Mouse (Mus musculus) thymus, adult 2 months (tissue): ENCODE measurements around the gene Creb3l2. TPM values are rescaled to one million over a fixed set of nuclear protein-coding genes. Genes with fewer than 3 reads are reported as not detected.

ENCODE experiments used
- DNase-seq: peaks from one replicate; pipeline ENCODE4 v3.0.0; 2021
- H3K27ac ChIP-seq: fragments of 200-500 bp; 2 replicates; pipeline ENCODE4 v1.5.1; 2012; ENCODE audit warnings: low read length, control low read depth; ENCODE audit not compliant: control insufficient read depth, insufficient read depth
- H3K27me3 ChIP-seq: fragments of 200-500 bp; 2 replicates; pipeline ENCODE4 v1.6.1; 2012; ENCODE audit warnings: mild to moderate bottlenecking, low read length, moderate library complexity, mixed read lengths; ENCODE audit not compliant: control insufficient read depth, insufficient read depth
- H3K36me3 ChIP-seq: fragments of 200-500 bp; 2 replicates; pipeline ENCODE4 v1.6.1; 2012; ENCODE audit warnings: mild to moderate bottlenecking, low read length, moderate library complexity; ENCODE audit not compliant: control insufficient read depth, insufficient read depth
- H3K4me1 ChIP-seq: fragments of 200-500 bp; replicated peaks from 2 replicates; pipeline ENCODE4 v1.6.1; 2012; ENCODE audit warnings: low read length; ENCODE audit not compliant: control insufficient read depth, insufficient read depth
- H3K4me3 ChIP-seq: fragments of 200-500 bp; 2 replicates; pipeline ENCODE4 v1.5.1; 2012; ENCODE audit warnings: mild to moderate bottlenecking, low read length, control low read depth, moderate library complexity; ENCODE audit not compliant: control insufficient read depth, insufficient read depth
- CTCF ChIP-seq: fragments of 200-500 bp; IDR thresholded peaks from 2 replicates; pipeline ENCODE4 v1.5.1; 2012; ENCODE audit warnings: mild to moderate bottlenecking, control low read depth, low read length, moderate library complexity, borderline replicate concordance; ENCODE audit not compliant: control insufficient read depth, poor library complexity, insufficient read depth; ENCODE audit errors: extremely low read depth
- POLR2A ChIP-seq: fragments of 200-500 bp; IDR thresholded peaks from 2 replicates; pipeline ENCODE4 v1.6.1; 2012; ENCODE audit warnings: mild to moderate bottlenecking, low read length, control low read depth, moderate library complexity; ENCODE audit not compliant: control insufficient read depth, poor library complexity, insufficient read depth; ENCODE audit errors: extremely low read depth
- WGBS: fragments of 180-500 bp; shearing (Covaris S2); methylation state at CpG from one replicate; pipeline ENCODE4 v1.1.7; 2018; 5-methylcytosine and 5-hydroxymethylcytosine counted together
- polyA plus RNA-seq: library from polyadenylated mRNA; depleted of rRNA; stranded (reverse); fragments of >200 nt; gene quantifications from 2 replicates; pipeline ENCODE4 v1.2.3, GENCODE M21; 2012

Creb3l2 gene
- polyA plus RNA-seq, 1 experiment, result 9.9 TPM

GRCm38 (mm10) chr6:37370566-37370965 lies 71.4 kb downstream of the Creb3l2 start:
- Histone ChIP-seq H3K36me3 (no peaks in the 10 kb centered on the region), H3K4me3 (no peak overlapping the region), H3K27ac (no peak overlapping the region), H3K27me3 (no peaks in the 10 kb centered on the region; the same call in 1 of the 2 replicates), H3K4me1 (no peaks in the 10 kb centered on the region)
- 91% methylated on average over 12 of the region's 12 CpGs for WGBS
- DNase-seq, result no peak
- no peak for TF ChIP-seq CTCF
- no peak for TF ChIP-seq POLR2A

GRCm38 (mm10) chr6:37369750-37370149 lies 72.2 kb downstream of the Creb3l2 start:
- no peak overlapping the region for H3K4me3 ChIP-seq
- DNase-seq, result no peak
- no peaks in the 10 kb centered on the region for H3K36me3 ChIP-seq
- H3K27me3 ChIP-seq, result no peaks in the 10 kb centered on the region; the same call in 1 of the 2 replicates
- WGBS, result 92% methylated on average over 6 of the region's 6 CpGs
- no peak for TF ChIP-seq POLR2A
- no peak for TF ChIP-seq CTCF
- no peaks in the 10 kb centered on the region for H3K4me1 ChIP-seq
- no peak overlapping the region for H3K27ac ChIP-seq

GRCm38 (mm10) chr6:37368281-37368680 lies 73.7 kb downstream of the Creb3l2 start:
- 96% methylated on average over 13 of the region's 13 CpGs for WGBS
- Histone ChIP-seq H3K36me3 (no peaks in the 10 kb centered on the region), H3K27me3 (no peaks in the 10 kb centered on the region; the same call in 1 of the 2 replicates), H3K4me1 (no peaks in the 10 kb centered on the region), H3K4me3 (no peak overlapping the region), H3K27ac (no peak overlapping the region)
- TF ChIP-seq CTCF, result no peak
- TF ChIP-seq POLR2A, result no peak
- DNase-seq, result no peak

DNA sequence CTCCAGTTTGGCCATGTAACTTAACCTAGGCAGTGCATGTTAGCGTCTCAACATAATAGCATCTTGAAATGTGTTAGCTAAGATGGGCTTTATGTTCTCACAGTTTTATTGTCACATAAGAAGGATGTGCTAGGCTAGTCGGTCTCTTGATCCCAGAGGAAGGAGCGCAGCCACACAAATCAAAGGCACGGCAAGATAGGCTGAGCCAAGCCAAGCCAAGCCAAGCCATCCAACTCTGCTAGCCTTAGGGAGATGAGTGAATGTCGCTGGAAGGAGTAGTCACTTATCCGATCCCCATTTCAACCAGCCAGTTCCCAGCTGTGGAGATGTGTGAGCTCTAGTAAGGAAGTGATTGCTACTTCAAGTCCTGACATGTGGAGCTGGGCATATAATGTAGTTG lies 75.0 kb downstream of the Creb3l2 start:
- WGBS, result 98% methylated on average over 6 of the region's 6 CpGs
- no peak for DNase-seq
- no peaks in the 10 kb centered on the region; the same call in 1 of the 2 replicates for H3K27me3 ChIP-seq
- TF ChIP-seq CTCF (no peak), POLR2A (no peak)
- H3K27ac ChIP-seq, result no peak overlapping the region
- H3K36me3 ChIP-seq, result no peaks in the 10 kb centered on the region
- H3K4me3 ChIP-seq, result no peak overlapping the region
- H3K4me1 ChIP-seq, result no peaks in the 10 kb centered on the region

- no peak overlapping the region for H3K27ac ChIP-seq
- no peaks in the 10 kb centered on the region for H3K4me1 ChIP-seq
- H3K36me3 ChIP-seq, result no peaks in the 10 kb centered on the region
- H3K4me3 ChIP-seq, result no peak overlapping the region
- DNase-seq, result no peak
- WGBS, result 94% methylated on average over 11 of the region's 11 CpGs
- TF ChIP-seq CTCF (no peak), POLR2A (no peak)
- H3K27me3 ChIP-seq, result no peaks in the 10 kb centered on the region
Observed at GRCm38 (mm10) chr6:37365179-37365578, 76.8 kb downstream of the Creb3l2 start.

- Histone ChIP-seq H3K36me3 (no peaks in the 10 kb centered on the region), H3K4me3 (no peak overlapping the region), H3K27me3 (no peaks in the 10 kb centered on the region), H3K27ac (no peak overlapping the region), H3K4me1 (no peaks in the 10 kb centered on the region)
- TF ChIP-seq CTCF, result no peak
- no peak for TF ChIP-seq POLR2A
- 97% methylated on average over 8 of the region's 8 CpGs for WGBS
- DNase-seq, result no peak
Observed at GRCm38 (mm10) chr6:37364361-37364760, 77.6 kb downstream of the Creb3l2 start.

DNA sequence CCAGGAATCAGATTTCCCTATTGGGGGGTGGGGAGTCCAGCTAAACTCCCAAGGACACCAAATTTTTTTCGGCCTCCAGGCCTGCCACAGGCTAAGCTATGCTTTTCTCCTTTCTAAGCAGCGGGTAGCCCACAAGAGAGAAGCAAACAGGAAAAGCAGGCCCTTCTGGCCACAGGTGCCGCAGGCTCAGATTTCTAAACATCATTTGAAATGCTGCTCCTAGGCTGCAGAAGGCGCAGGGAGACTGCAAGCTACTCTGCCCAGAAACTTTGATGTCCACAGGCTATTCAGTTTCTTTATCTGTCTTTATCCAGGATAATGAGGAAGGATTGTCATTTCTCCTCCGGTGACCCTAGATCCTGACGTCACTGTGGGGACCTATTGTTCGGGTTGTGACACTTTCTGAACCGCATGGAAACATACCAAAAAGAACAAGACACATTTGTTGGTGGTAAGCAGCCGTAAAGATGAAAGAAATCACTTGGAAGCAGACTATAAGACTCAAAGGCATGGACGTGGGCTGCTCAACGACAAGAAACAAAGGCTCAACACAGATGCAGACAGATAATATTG lies 81.0 kb downstream of the Creb3l2 start:
- TF ChIP-seq POLR2A, result no peak
- TF ChIP-seq CTCF, result no peak
- H3K27me3 ChIP-seq, result no peaks in the 10 kb centered on the region

More for the DNA sequence above, 81.0 kb downstream of the Creb3l2 start:
- Histone ChIP-seq H3K36me3 (no peaks in the 10 kb centered on the region), H3K4me3 (no peak overlapping the region), H3K27ac (no peak overlapping the region), H3K4me1 (no peaks in the 10 kb centered on the region)
- 86% methylated on average over 11 of the region's 11 CpGs for WGBS
- no peak for DNase-seq
